Comparison of ENCODE assay signal across 7 mouse cellular contexts in the genomic region with DNA sequence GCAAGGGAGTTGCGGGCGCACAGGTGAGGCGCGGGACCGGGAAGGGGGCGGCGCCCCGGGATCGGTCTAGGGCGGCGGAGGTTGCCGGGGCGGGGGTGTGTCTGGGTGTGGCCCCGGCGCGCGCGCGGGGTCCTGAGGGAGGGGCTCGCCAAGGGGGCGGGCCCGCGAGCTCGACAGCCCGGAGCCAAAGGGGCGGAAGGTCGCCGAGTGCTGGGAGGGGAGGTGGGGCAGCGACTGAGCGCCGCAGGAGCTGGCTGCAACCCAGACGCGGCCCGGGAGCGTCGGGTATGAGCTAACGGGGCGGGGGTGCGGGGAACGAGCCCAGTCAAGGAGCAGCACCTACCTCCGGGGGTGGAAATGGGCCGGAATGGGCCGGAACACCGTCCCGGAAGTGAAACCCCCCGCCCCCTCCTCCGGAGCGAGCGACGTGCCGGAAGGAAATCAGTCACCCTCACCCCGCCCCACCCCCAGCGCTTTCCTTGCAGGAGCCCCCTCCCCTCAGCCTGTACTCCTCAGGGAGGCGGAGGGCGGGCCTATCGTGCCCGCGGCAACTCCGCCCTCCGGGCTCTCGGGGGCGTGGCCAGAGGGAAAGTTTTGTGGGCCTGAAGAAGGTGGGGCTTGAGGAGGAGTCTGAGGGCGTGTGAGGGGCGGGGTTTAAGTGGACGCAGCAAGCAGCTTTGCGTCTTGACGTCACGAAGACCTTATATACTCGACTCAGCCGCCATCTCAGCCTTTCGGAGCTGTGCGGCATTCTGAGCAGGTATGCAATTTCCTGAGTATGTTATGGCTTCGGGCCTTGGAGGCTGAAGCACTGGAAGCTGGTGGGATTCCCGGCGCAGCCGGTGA. TPM values are rescaled to one million over a fixed set of nuclear protein-coding genes. Genes with fewer than 3 reads are reported as not detected.
DNase-seq lines count a peak whose midpoint lies in the region; ATAC-seq and TF ChIP-seq lines count a peak whose summit lies in the region.

TSS of gene Zbtb37 (minus strand) at position 415 of the 846 bp plus-strand sequence.

- H3K4me1 ChIP-seq in embryonic facial prominence, embryonic 12.5 days = peaks cover 13% of the 10 kb centered on the region
- H3K4me1 ChIP-seq in kidney, adult 2 months (ENCODE audit: control insufficient read depth, insufficient read depth, low read length) = peaks cover 10% of the 10 kb centered on the region
- H3K4me1 ChIP-seq in limb, embryonic 12.5 days (replicated peaks) = peaks cover 18% of the 10 kb centered on the region
- H3K4me1 ChIP-seq in midbrain, embryonic 15.5 days = peaks cover 44% of the 10 kb centered on the region
- peaks cover 8% of the 10 kb centered on the region; the same call in 1 of the 2 replicates for H3K4me1 ChIP-seq in spleen, adult 2 months (ENCODE audit: control insufficient read depth, insufficient read depth, insufficient read length)

- peak; percentile 97 for DNase-seq in adrenal gland, postnatal 25 days
- peak; percentile 99 for DNase-seq in heart, adult 18-20 months
- peak; percentile 99 for DNase-seq in kidney, adult 2 months
- DNase-seq in spleen, adult 2 months (ENCODE audit: low read depth in 1 of 2, low spot score in 2 of 2) = peak; percentile 98

- peak within 1 kb of the TSS; percentile 93 for H3K9ac ChIP-seq in embryonic facial prominence, embryonic 12.5 days
- peak within 1 kb of the TSS; percentile 96 for H3K9ac ChIP-seq in limb, embryonic 12.5 days (replicated peaks)
- H3K9ac ChIP-seq in midbrain, embryonic 15.5 days = peak within 1 kb of the TSS; percentile 95

- no peaks in the 10 kb centered on the region for H3K27me3 ChIP-seq in embryonic facial prominence, embryonic 12.5 days
- H3K27me3 ChIP-seq in kidney, adult 2 months (replicated peaks; ENCODE audit: control insufficient read depth, insufficient read depth, low read length) = no peaks in the 10 kb centered on the region
- no peaks in the 10 kb centered on the region for H3K27me3 ChIP-seq in limb, embryonic 12.5 days
- H3K27me3 ChIP-seq in midbrain, embryonic 15.5 days (replicated peaks) = no peaks in the 10 kb centered on the region
- no peaks in the 10 kb centered on the region for H3K27me3 ChIP-seq in spleen, adult 2 months (ENCODE audit: control insufficient read depth, insufficient read depth, low read length)

- TF ChIP-seq POLR2A in kidney, adult 2 months (IDR thresholded peaks at IDR 0.05; ENCODE audit: low read depth, low read length) = peak; percentile 99
- peak; percentile 100 for TF ChIP-seq POLR2A in spleen, adult 2 months (IDR thresholded peaks at IDR 0.05; ENCODE audit: low read depth, low read length)

- peaks cover 57% of the 10 kb centered on the region for H3K36me3 ChIP-seq in embryonic facial prominence, embryonic 12.5 days
- H3K36me3 ChIP-seq in kidney, adult 2 months (ENCODE audit: control insufficient read depth, insufficient read depth, low read length) = peaks cover 9% of the 10 kb centered on the region
- H3K36me3 ChIP-seq in limb, embryonic 12.5 days = peaks cover 66% of the 10 kb centered on the region
- H3K36me3 ChIP-seq in midbrain, embryonic 15.5 days (replicated peaks) = peaks cover 26% of the 10 kb centered on the region; the same call in 1 of the 2 replicates
- H3K36me3 ChIP-seq in spleen, adult 2 months (ENCODE audit: control insufficient read depth, insufficient read depth, low read length) = peaks cover 26% of the 10 kb centered on the region

- ATAC-seq in embryonic facial prominence, embryonic 12.5 days (ENCODE audit: insufficient number of reproducible peaks, insufficient read depth, low FRiP score, low TSS enrichment) = peak; percentile 81
- peak; percentile 92 for ATAC-seq in limb, embryonic 12.5 days (ENCODE audit: insufficient number of reproducible peaks, insufficient read depth, low FRiP score, low TSS enrichment, low read depth)
- peak; percentile 96 for ATAC-seq in midbrain, embryonic 15.5 days (replicated peaks)

- peak within 1 kb of the TSS; percentile 66 for H3K4me2 ChIP-seq in embryonic facial prominence, embryonic 12.5 days (replicated peaks)
- peak within 1 kb of the TSS; percentile 93 for H3K4me2 ChIP-seq in limb, embryonic 12.5 days
- H3K4me2 ChIP-seq in midbrain, embryonic 15.5 days = peak within 1 kb of the TSS; percentile 75

- no peaks in the 10 kb centered on the region for H3K9me3 ChIP-seq in embryonic facial prominence, embryonic 12.5 days
- no peaks in the 10 kb centered on the region for H3K9me3 ChIP-seq in limb, embryonic 12.5 days
- no peaks in the 10 kb centered on the region for H3K9me3 ChIP-seq in midbrain, embryonic 15.5 days

- peak within 1 kb of the TSS; percentile 92 for H3K27ac ChIP-seq in embryonic facial prominence, embryonic 12.5 days
- peak within 1 kb of the TSS; percentile 86 for H3K27ac ChIP-seq in kidney, adult 2 months (ENCODE audit: insufficient read depth, low read depth, low read length)
- peak within 1 kb of the TSS; percentile 95 for H3K27ac ChIP-seq in limb, embryonic 12.5 days
- peak within 1 kb of the TSS; percentile 91 for H3K27ac ChIP-seq in midbrain, embryonic 15.5 days
- peak within 1 kb of the TSS; percentile 97 for H3K27ac ChIP-seq in spleen, adult 2 months (ENCODE audit: insufficient read depth, low read length)

- TF ChIP-seq CTCF in kidney, adult 2 months (conservative IDR thresholded peaks at IDR 0.05; ENCODE audit: insufficient read depth, insufficient read length, low read depth, low read length) = no peak
- no peak for TF ChIP-seq CTCF in spleen, adult 2 months (IDR thresholded peaks at IDR 0.05; ENCODE audit: extremely low read depth, insufficient read depth, insufficient read length, insufficient replicate concordance)

- under 1% methylated on average over 75 of the region's 76 CpGs for WGBS in embryonic facial prominence, embryonic 12.5 days
- WGBS in kidney, adult 2 months = under 1% methylated on average over 74 of the region's 76 CpGs
- WGBS in limb, embryonic 12.5 days = under 1% methylated on average over 71 of the region's 76 CpGs
- WGBS in midbrain, embryonic 15.5 days = under 1% methylated on average over 69 of the region's 76 CpGs
- WGBS in spleen, adult 2 months = under 1% methylated on average over 74 of the region's 76 CpGs

- peak within 1 kb of the TSS; percentile 84 for H3K4me3 ChIP-seq in embryonic facial prominence, embryonic 12.5 days
- peak within 1 kb of the TSS; percentile 93 for H3K4me3 ChIP-seq in kidney, adult 2 months (ENCODE audit: insufficient read depth, low read depth, low read length)
- H3K4me3 ChIP-seq in limb, embryonic 12.5 days (replicated peaks) = peak within 1 kb of the TSS; percentile 74
- H3K4me3 ChIP-seq in midbrain, embryonic 15.5 days = peak within 1 kb of the TSS; percentile 95
- peak within 1 kb of the TSS; percentile 80 for H3K4me3 ChIP-seq in spleen, adult 2 months (ENCODE audit: extremely low read depth, insufficient read depth, insufficient read length)

RNA-seq across cellular contexts. Expression of gene Zbtb37, which starts in this region (rescaled TPM):
- total RNA-seq in adrenal gland, postnatal 25 days (2021) = 13.8 and 27.0 TPM in 2 replicates
- polyA plus RNA-seq in embryonic facial prominence, embryonic 12.5 days (2016; fragmentation: Nextera tagmentation; extraction: Ambion mirVana) = 8.9 and 9.4 TPM in 2 replicates
- total RNA-seq in heart, adult 18-20 months (2021) = 10 to 100 TPM; 14.2 to 15.7 TPM
- 1.7 and 1.8 TPM in 2 replicates for polyA plus RNA-seq in kidney, adult 2 months (2012; rRNA removed)
- polyA plus RNA-seq in limb, embryonic 12.5 days (2016; fragmentation: Nextera tagmentation; extraction: Ambion mirVana) = 8.5 and 11.1 TPM in 2 replicates
- polyA plus RNA-seq in midbrain, embryonic 15.5 days (2015; fragmentation: Nextera tagmentation; extraction: Ambion mirVana) = 14.1 and 15.3 TPM in 2 replicates
- polyA plus RNA-seq in spleen, adult 2 months (2012; rRNA removed) = 1.9 and 2.4 TPM in 2 replicates

Comparison
In these comparisons a context has a peak if more than half of its experiments do, and no peak if none do; other contexts are left out.
1. Peak in every context shown above with its lines: DNase-seq, ATAC-seq, H3K4me3 ChIP-seq and H3K27ac ChIP-seq.